Mouse (Mus musculus) stomach, embryonic 16.5 days (tissue): ENCODE data around the gene Gm10718. TPM values are rescaled to one million over a fixed set of nuclear protein-coding genes. Genes with fewer than 3 reads are reported as not detected.
"Not testable (repeated sequence)": the region's sequence is repeated elsewhere in the genome, so short reads cannot be mapped to it uniquely, and the experiment has no call there.

Experiments
- ATAC-seq: fragments of 200-750 bp; cut with Nextera tagmentation; 2 replicates; pipeline ENCODE4 v1.8.0; 2017; ENCODE audit warnings: moderate number of reproducible peaks, moderate TSS enrichment; ENCODE audit not compliant: insufficient read depth, low FRiP score
- H3K27ac ChIP-seq: fragments of 300-500 bp; sonication (generic); 2 replicates; pipeline ENCODE4 v1.5.1; 2014; ENCODE audit warnings: low read length
- H3K27me3 ChIP-seq: fragments of 300-500 bp; sonication (generic); 2 replicates; pipeline ENCODE4 v1.6.1; 2014; ENCODE audit warnings: low read length, control low read depth, mixed read lengths; ENCODE audit not compliant: control insufficient read depth, insufficient read depth
- H3K36me3 ChIP-seq: fragments of 300-500 bp; sonication (generic); 2 replicates; pipeline ENCODE4 v1.6.1; 2014; ENCODE audit warnings: low read length; ENCODE audit not compliant: control insufficient read depth, insufficient read depth
- H3K4me1 ChIP-seq: fragments of 300-500 bp; sonication (generic); 2 replicates; pipeline ENCODE4 v1.6.1; 2014; ENCODE audit warnings: low read length, control low read depth, mixed read lengths; ENCODE audit not compliant: control insufficient read depth, insufficient read depth
- H3K4me2 ChIP-seq: fragments of 300-500 bp; sonication (generic); 2 replicates; pipeline ENCODE4 v1.6.1; 2014; ENCODE audit warnings: low read depth, low read length, mixed read lengths
- H3K4me3 ChIP-seq: fragments of 300-500 bp; sonication (generic); replicated peaks from 2 replicates; pipeline ENCODE4 v1.5.1; 2014; ENCODE audit warnings: mild to moderate bottlenecking, low read length
- H3K9ac ChIP-seq: fragments of 300-500 bp; sonication (generic); 2 replicates; pipeline ENCODE4 v1.6.1; 2014; ENCODE audit warnings: low read length
- H3K9me3 ChIP-seq: fragments of 300-500 bp; sonication (generic); replicated peaks from 2 replicates; pipeline ENCODE4 v1.6.1; 2016; ENCODE audit warnings: low read length, control low read depth; ENCODE audit not compliant: control insufficient read depth
- WGBS: fragments of 180-500 bp; shearing (Covaris S2); extraction: QIAGEN DNeasy Blood & Tissue Kit; methylation state at CpG from one replicate; pipeline ENCODE4 v1.1.7; 2014; 5-methylcytosine and 5-hydroxymethylcytosine counted together
- polyA plus RNA-seq: library from polyadenylated mRNA; unstranded; fragments of >200 nt; fragmentation: Nextera tagmentation; extraction: Ambion mirVana; gene quantifications from 2 replicates; pipeline ENCODE4 v1.2.1, GENCODE M21; 2015

Gm10718 gene
- 0.32 TPM in 1 of 2 replicates, not detected in the other for polyA plus RNA-seq

DNA sequence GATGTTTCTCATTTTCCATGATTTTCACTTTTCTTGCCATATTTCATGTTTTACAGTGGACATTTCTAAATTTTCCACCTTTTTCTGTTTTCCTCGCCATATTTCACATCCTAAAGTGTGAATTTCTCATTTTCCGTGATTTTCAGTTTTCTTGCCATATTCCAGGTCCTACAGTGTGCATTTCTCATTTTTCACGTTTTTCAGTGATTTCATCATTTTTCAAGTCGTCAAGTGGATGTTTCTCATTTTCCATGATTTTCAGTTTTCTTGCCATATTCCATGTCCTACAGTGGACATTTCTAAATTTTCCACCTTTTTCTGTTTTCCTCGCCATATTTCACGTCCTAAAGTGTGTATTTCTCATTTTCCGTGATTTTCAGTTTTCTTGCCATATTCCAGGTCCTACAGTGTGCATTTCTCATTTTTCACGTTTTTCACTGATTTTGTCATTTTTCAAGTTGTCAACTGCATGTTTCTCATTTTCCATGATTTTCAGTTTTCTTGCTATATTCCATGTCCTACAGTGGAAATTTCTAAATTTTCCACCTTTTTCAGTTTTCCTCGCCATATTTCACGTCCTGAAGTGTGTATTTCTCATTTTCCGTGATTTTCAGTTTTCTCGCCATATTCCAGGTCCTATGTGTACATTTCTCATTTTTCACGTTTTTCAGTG, at the start of gene Gm10718:
TSS of gene Gm10718 (plus strand) at position 236 of the 673 bp plus-strand sequence.
- not testable (repeated sequence) for H3K9me3 ChIP-seq, H3K27ac ChIP-seq, H3K4me3 ChIP-seq, H3K9ac ChIP-seq, H3K36me3 ChIP-seq, H3K27me3 ChIP-seq, ATAC-seq, H3K4me1 ChIP-seq, H3K4me2 ChIP-seq
- 76% methylated on average over 9 of the region's 13 CpGs for WGBS

DNA sequence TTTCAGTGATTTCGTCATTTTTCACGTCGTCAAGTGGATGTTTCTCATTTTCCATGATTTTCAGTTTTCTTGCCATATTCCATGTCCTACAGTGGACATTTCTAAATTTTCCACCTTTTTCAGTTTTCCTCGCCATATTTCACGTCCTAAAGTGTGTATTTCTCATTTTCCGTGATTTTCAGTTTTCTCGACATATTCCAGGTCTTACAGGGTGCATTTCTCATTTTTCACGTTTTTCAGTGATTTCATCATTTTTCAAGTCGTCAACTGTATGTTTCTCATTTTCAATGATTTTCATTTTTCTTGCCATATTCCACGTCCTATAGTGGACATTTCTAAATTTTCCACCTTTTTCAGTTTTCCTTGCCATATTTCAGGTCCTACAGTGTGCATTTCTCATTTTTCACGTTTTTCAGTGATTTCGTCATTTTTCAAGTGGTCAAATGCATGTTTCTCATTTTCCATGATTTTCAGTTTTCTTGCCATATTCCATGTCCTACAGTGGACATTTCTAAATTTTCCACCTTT, 22.8 kb upstream of the Gm10718 start, which contains the start of gene Gm10722:
TSS of gene Gm10722 (plus strand) at position 478 of the 528 bp plus-strand sequence.
- H3K4me2 ChIP-seq, ATAC-seq, H3K27ac ChIP-seq, H3K9ac ChIP-seq, H3K4me3 ChIP-seq, H3K36me3 ChIP-seq, H3K27me3 ChIP-seq, H3K9me3 ChIP-seq, H3K4me1 ChIP-seq: not testable (repeated sequence)
- 66% methylated on average over 12 of the region's 12 CpGs for WGBS

DNA sequence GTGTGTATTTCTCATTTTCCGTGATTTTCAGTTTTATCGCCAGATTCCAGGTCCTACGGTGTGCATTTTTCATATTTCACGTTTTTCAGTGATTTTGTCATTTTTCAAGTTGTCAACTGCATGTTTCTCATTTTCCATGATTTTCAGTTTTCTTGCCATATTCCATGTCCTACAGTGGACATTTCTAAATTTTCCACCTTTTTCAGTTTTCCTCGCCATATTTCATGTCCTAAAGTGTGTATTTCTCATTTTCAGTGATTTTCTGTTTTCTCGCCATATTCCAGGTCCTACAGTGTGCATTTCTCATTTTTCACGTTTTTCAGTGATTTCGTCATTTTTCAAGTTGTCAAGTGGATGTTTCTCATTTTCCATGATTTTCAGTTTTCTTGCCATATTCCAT, 22.3 kb upstream of the Gm10718 start:
- H3K4me3 ChIP-seq, H3K4me2 ChIP-seq, ATAC-seq, H3K9ac ChIP-seq, H3K27me3 ChIP-seq, H3K9me3 ChIP-seq, H3K4me1 ChIP-seq, H3K27ac ChIP-seq, H3K36me3 ChIP-seq: not testable (repeated sequence)
- WGBS = 67% methylated on average over 8 of the region's 8 CpGs

DNA sequence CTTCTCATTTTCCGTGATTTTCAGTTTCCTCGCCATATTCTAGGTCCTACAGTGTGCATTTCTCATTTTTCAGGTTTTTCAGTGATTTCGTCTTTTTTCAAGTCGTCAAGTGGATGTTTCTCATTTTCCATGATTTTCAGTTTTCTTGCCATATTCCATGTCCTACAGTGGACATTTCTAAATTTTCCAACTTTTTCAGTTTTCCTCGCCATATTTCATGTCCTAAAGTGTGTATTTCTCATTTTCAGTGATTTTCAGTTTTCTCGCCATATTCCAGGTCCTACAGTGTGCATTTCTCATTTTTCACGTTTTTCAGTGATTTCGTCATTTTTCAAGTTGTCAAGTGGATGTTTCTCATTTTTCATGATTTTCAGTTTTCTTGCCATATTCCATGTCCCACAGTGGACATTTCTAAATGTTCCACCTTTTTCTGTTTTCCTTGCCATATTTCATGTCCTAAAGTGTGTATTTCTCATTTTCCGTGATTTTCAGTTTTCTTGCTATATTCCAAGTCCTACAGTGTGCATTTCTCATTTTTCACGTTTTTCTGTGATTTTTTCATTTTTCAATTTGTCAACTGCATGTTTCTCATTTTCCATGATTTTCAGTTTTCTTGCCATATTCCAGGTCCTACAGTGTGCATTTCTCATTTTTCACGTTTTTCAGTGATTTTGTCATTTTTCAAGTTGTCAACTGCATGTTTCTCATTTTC, 21.2 kb upstream of the Gm10718 start:
- H3K4me1 ChIP-seq = not testable (repeated sequence)

DNA sequence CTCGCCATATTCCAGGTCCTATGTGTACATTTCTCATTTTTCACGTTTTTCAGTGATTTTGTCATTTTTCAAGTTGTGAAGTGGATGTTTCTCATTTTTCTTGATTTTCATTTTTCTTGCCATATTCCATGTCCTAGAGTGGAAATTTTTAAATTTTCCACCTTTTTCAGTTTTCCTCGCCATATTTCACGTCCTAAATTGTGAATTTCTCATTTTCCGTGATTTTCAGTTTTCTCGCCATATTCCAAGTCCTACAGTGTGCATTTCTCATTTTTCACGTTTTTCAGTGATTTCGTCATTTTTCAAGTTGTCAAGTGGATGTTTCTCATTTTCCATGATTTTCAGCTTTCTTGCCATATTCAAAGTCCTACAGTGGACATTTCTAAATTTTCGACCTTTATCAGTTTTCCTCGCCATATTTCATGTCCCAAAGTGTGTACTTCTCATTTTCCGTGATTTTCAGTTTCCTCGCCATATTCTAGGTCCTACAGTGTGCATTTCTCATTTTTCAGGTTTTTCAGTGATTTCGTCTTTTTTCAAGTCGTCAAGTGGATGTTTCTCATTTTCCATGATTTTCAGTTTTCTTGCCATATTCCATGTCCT, 20.5 kb upstream of the Gm10718 start, which contains the start of gene Gm11168:
TSS of gene Gm11168 (plus strand) at position 553 of the 603 bp plus-strand sequence.
- H3K27ac ChIP-seq, ATAC-seq, H3K36me3 ChIP-seq, H3K4me3 ChIP-seq, H3K4me2 ChIP-seq, H3K9me3 ChIP-seq, H3K27me3 ChIP-seq, H3K4me1 ChIP-seq, H3K9ac ChIP-seq: not testable (repeated sequence)
- WGBS = 68% methylated on average over 6 of the region's 14 CpGs

More for the DNA sequence above, 21.2 kb upstream of the Gm10718 start:
- not testable (repeated sequence) for H3K9ac ChIP-seq, H3K27ac ChIP-seq, H3K36me3 ChIP-seq, H3K4me2 ChIP-seq, H3K9me3 ChIP-seq, H3K4me3 ChIP-seq, H3K27me3 ChIP-seq
- peak; percentile 86 for ATAC-seq
- 57% methylated on average over 8 of the region's 11 CpGs for WGBS

DNA sequence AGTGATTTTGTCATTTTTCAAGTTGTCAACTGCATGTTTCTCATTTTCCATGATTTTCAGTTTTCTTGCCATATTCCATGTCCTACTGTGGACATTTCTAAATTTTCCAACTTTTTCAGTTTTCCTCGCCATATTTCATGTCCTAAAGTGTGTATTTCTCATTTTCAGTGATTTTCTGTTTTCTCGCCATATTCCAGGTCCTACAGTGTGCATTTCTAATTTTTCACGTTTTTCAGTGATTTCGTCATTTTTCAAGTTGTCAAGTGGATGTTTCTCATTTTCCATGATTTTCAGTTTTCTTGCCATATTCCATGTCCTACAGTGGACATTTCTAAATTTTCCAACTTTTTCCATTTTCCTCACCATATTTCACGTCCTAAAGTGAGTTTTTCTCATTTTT, 17.2 kb upstream of the Gm10718 start:
- H3K27me3 ChIP-seq, H3K9ac ChIP-seq, H3K4me1 ChIP-seq, H3K27ac ChIP-seq, H3K36me3 ChIP-seq, ATAC-seq, H3K4me2 ChIP-seq, H3K9me3 ChIP-seq, H3K4me3 ChIP-seq: not testable (repeated sequence)
- 87% methylated on average over 1 of the region's 5 CpGs for WGBS

DNA sequence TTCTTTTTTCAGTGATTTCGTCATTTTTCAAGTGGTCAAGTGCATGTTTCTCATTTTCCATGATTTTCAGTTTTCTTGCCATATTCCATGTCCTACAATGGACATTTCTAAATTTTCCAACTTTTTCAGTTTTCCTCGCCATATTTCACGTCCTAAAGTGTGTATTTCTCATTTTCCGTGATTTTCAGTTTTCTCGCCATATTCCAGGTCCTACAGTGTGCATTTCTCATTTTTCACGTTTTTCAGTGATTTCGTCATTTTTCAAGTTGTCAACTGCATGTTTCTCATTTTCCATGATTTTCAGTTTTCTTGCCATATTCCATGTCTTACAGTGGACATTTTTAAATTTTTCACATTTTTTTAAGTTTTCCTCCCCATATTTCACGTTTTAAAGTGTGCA, 16.7 kb upstream of the Gm10718 start:
- H3K4me3 ChIP-seq, H3K9me3 ChIP-seq, H3K27me3 ChIP-seq, H3K4me1 ChIP-seq, H3K36me3 ChIP-seq, H3K4me2 ChIP-seq, H3K27ac ChIP-seq, H3K9ac ChIP-seq: not testable (repeated sequence)
- peak; percentile 71 for ATAC-seq
- 67% methylated on average over 7 of the region's 8 CpGs for WGBS

DNA sequence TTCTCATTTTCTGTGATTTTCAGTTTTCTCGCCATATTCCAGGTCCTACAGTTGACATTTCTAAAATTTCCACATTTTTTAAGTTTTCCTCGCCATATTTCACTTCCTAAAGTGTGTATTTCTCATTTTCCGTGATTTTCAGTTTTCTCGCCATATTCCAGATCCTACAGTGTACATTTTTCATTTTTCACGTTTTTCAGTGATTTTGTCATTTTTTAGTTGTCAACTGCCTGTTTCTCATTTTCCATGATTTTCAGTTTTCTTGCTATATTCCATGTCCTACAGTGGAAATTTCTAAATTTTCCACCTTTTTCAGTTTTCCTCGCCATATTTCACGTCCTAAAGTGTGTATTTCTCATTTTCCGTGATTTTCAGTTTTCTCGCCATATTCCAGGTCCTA, 16.1 kb upstream of the Gm10718 start:
- 0 out of 2 replicates have a peak, but pooled peaks have one; percentile 18 for ATAC-seq
- not testable (repeated sequence) for H3K9ac ChIP-seq, H3K9me3 ChIP-seq, H3K4me2 ChIP-seq, H3K4me1 ChIP-seq, H3K27ac ChIP-seq, H3K4me3 ChIP-seq, H3K36me3 ChIP-seq, H3K27me3 ChIP-seq
- WGBS = 75% methylated on average over 7 of the region's 9 CpGs

DNA sequence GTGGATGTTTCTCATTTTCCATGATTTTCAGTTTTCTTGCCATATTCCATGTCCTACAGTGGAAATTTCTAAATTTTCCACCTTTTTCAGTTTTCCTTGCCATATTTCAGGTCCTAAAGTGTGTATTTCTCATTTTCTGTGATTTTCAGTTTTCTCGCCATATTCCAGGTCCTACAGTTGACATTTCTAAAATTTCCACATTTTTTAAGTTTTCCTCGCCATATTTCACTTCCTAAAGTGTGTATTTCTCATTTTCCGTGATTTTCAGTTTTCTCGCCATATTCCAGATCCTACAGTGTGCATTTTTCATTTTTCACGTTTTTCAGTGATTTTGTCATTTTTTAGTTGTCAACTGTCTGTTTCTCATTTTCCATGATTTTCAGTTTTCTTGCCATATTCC, 14.0 kb upstream of the Gm10718 start:
- not testable (repeated sequence) for H3K4me1 ChIP-seq, H3K4me3 ChIP-seq, H3K9me3 ChIP-seq, H3K4me2 ChIP-seq, H3K9ac ChIP-seq, H3K36me3 ChIP-seq, H3K27me3 ChIP-seq, H3K27ac ChIP-seq
- peak; percentile 46 for ATAC-seq
- WGBS = no CpG with 5 or more reads among the region's 5 CpGs
